Comparison of ENCODE assay signal across 13 mouse cellular contexts in the genomic region with DNA sequence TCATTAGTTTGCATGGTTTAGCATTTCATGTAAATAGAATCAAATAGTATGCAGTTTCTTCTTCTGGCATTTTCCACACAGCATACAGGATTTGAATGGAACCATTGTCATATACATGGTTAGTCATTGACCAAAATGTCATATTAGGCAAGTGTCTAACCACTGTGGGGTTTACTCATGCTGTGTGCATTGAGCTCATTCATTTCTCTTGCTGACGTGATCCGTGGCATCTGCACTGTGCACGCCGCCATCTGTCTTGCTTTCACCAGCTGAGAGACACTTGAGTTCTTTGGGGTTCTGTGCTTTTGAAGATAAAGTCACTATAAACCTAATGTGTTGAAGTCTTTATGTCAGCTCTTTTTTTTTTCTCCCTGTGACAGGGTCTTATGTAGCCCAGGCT. TPM values are rescaled to one million over a fixed set of nuclear protein-coding genes. Genes with fewer than 3 reads are reported as not detected.
DNase-seq lines count a peak whose midpoint lies in the region; ATAC-seq and TF ChIP-seq lines count a peak whose summit lies in the region.
"Had no signal": no experiment of that assay in that cellular context is flagged by ENCODE, and none has a peak within 500 bp of the region (broad histone marks: within the 10 kb centered on the region; RNA-seq: fewer than 3 reads in every experiment).

No protein-coding gene starts in this region.

- no peak for TF ChIP-seq POLR2A in brain, embryonic 14.5 days (IDR thresholded peaks at IDR 0.05; ENCODE audit: borderline replicate concordance, extremely low read depth, insufficient read depth, insufficient read length, poor library complexity, severe bottlenecking)

- peak; percentile 13 for DNase-seq in hindbrain, postnatal 0 days (ENCODE audit: low spot score)
- DNase-seq in hindbrain, embryonic 14.5 days (ENCODE audit: low spot score), result no peak
- DNase-seq in brain, embryonic 14.5 days (ENCODE audit: low read depth), result peak; percentile 35
- DNase-seq in layer of hippocampus, postnatal 25 days (ENCODE audit: extremely low spot score in 1 of 2, low spot score in 1 of 2), result peak; percentile 27 to 59
- DNase-seq in right cerebral cortex, postnatal 25 days, result peak; percentile 60
- DNase-seq in adrenal gland, adult 18-20 months (ENCODE audit: low spot score in 2 of 2), result no peak
- no peak for DNase-seq in cerebellum, adult 11 months
- DNase-seq in kidney, adult 11 months, result no peak
- DNase-seq: adrenal gland, postnatal 14 days; kidney, postnatal 36 days had no signal

- ATAC-seq in hindbrain, postnatal 0 days, result peak; percentile 27; the same call in 1 of the 2 replicates
- no peak for ATAC-seq in hindbrain, embryonic 14.5 days (ENCODE audit: low FRiP score)
- ATAC-seq: intestine, postnatal 0 days had no signal

- H3K9ac ChIP-seq in hindbrain, postnatal 0 days (replicated peaks; ENCODE audit: low read length), result no peak overlapping the region
- H3K9ac ChIP-seq in hindbrain, embryonic 14.5 days, result no peak overlapping the region

- TF ChIP-seq CTCF in hindbrain, postnatal 0 days (IDR thresholded peaks at IDR 0.05; ENCODE audit: low read depth), result no peak
- no peak for TF ChIP-seq CTCF in brain, embryonic 14.5 days (IDR thresholded peaks at IDR 0.05; ENCODE audit: borderline replicate concordance, extremely low read depth, insufficient read depth, insufficient read length)

- 64% methylated on average over 4 of the region's 4 CpGs for WGBS in hindbrain, postnatal 0 days
- WGBS in hindbrain, embryonic 14.5 days, result 63% methylated on average over 4 of the region's 4 CpGs

- no peaks in the 10 kb centered on the region for H3K9me3 ChIP-seq in hindbrain, postnatal 0 days (ENCODE audit: low read length)
- no peaks in the 10 kb centered on the region for H3K9me3 ChIP-seq in hindbrain, embryonic 14.5 days (ENCODE audit: control insufficient read depth, low read length)
- H3K9me3 ChIP-seq: heart, embryonic 10.5 days had no signal

- no peak overlapping the region for H3K27ac ChIP-seq in hindbrain, postnatal 0 days
- no peak overlapping the region for H3K27ac ChIP-seq in hindbrain, embryonic 14.5 days
- H3K27ac ChIP-seq: heart, embryonic 10.5 days had no signal

- no peaks in the 10 kb centered on the region for H3K27me3 ChIP-seq in hindbrain, postnatal 0 days (ENCODE audit: insufficient read depth, low read length)
- no peaks in the 10 kb centered on the region for H3K27me3 ChIP-seq in hindbrain, embryonic 14.5 days (ENCODE audit: control insufficient read depth, insufficient read depth, low read length)

- H3K4me2 ChIP-seq in hindbrain, postnatal 0 days (ENCODE audit: low read depth, low read length), result no peak overlapping the region
- no peak overlapping the region for H3K4me2 ChIP-seq in hindbrain, embryonic 14.5 days (replicated peaks)

- H3K4me1 ChIP-seq in hindbrain, postnatal 0 days (ENCODE audit: insufficient read depth, low read length), result no peaks in the 10 kb centered on the region
- no peaks in the 10 kb centered on the region for H3K4me1 ChIP-seq in hindbrain, embryonic 14.5 days (replicated peaks; ENCODE audit: control insufficient read depth, insufficient read depth, low read length)

- no peaks in the 10 kb centered on the region for H3K36me3 ChIP-seq in hindbrain, postnatal 0 days (ENCODE audit: insufficient read depth, low read length)
- H3K36me3 ChIP-seq in hindbrain, embryonic 14.5 days (replicated peaks; ENCODE audit: control insufficient read depth, insufficient read depth), result no peaks in the 10 kb centered on the region
- H3K36me3 ChIP-seq: heart, embryonic 10.5 days had no signal

- H3K4me3 ChIP-seq in hindbrain, postnatal 0 days (ENCODE audit: low read length), result no peak overlapping the region
- no peak overlapping the region for H3K4me3 ChIP-seq in hindbrain, embryonic 14.5 days (replicated peaks; ENCODE audit: low read length)
- H3K4me3 ChIP-seq: erythroblast, embryonic 14.5 days; heart, embryonic 10.5 days had no signal

RNA-seq across cellular contexts. Expression of a gene that starts 43.6 kb away (rescaled TPM):
- total RNA-seq in hindbrain, postnatal 0 days (2014; rRNA removed), result 38.0 and 40.9 TPM in 2 replicates
- 179 and 184 TPM in 2 replicates for polyA plus RNA-seq in hindbrain, postnatal 0 days (2015; fragmentation: Nextera tagmentation; extraction: Ambion mirVana)
- polyA plus RNA-seq in hindbrain, embryonic 14.5 days (2014; fragmentation: Nextera tagmentation; extraction: Ambion mirVana), result 152 and 165 TPM in 2 replicates
- 87.3 and 117 TPM in 2 replicates for polyA plus RNA-seq in brain, embryonic 14.5 days (2012; rRNA removed)
- total RNA-seq in layer of hippocampus, postnatal 25 days (2021), result 10 to 100 TPM; 35.8 to 38.4 TPM
- 10 to 100 TPM; 36.4 to 40.5 TPM for total RNA-seq in adrenal gland, adult 18-20 months (2021)

RNA-seq across cellular contexts. Expression of a gene that starts 43.7 kb away (rescaled TPM):
- total RNA-seq in hindbrain, postnatal 0 days (2014; rRNA removed), result 10.8 and 15.9 TPM in 2 replicates
- polyA plus RNA-seq in hindbrain, postnatal 0 days (2015; fragmentation: Nextera tagmentation; extraction: Ambion mirVana), result 11.9 and 14.5 TPM in 2 replicates
- 17.2 and 17.7 TPM in 2 replicates for polyA plus RNA-seq in hindbrain, embryonic 14.5 days (2014; fragmentation: Nextera tagmentation; extraction: Ambion mirVana)
- polyA plus RNA-seq in brain, embryonic 14.5 days (2012; rRNA removed), result 13.9 and 17.3 TPM in 2 replicates
- 10 to 100 TPM; 12.6 to 14.2 TPM for total RNA-seq in layer of hippocampus, postnatal 25 days (2021)
- total RNA-seq in adrenal gland, adult 18-20 months (2021), result 10 to 100 TPM; 13.1 to 16.5 TPM

Comparison
In these comparisons a context has a peak if more than half of its experiments do, and no peak if none do; other contexts are left out.
1. DNase-seq: peak in hindbrain, postnatal 0 days (single experiment), brain, embryonic 14.5 days (single experiment), layer of hippocampus, postnatal 25 days (2 of 2) and right cerebral cortex, postnatal 25 days (single experiment); none in hindbrain, embryonic 14.5 days (single experiment), adrenal gland, adult 18-20 months (0 of 2), cerebellum, adult 11 months (single experiment) and kidney, adult 11 months (single experiment).